Mouse (Mus musculus) left cerebral cortex, adult 11 months (tissue): ENCODE results near the gene Fxyd4.

Experiments used
- DNase-seq: peaks from one replicate; pipeline ENCODE4 v3.0.0; 2022; ENCODE audit warnings: low spot score

Gene Fxyd4

GRCm38 (mm10) chr6:117890257-117890656 lies 47.2 kb downstream of the Fxyd4 start:
- DNase-seq = no peak

DNA sequence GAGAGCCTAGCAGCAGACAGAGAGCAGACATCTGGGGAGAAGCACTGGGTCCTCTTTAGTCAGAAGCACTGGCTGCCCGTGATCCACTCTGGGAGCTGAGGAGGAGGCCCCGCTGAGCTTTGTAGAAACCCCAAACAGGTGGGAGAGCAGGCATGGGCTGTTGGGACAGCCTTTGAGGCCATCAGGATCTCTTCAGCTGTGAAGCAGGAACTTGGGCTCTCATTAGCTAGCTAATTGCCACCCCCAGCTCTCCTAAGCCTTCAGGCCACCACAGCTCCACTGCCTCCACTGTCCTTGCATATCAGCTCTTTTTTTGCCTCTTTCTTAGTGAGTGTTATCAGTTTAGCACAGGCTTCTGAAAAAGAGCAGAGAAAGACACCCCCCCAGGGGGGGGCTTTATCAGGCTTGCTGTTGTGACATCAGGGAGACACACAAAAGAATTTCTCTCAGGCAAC lies 48.8 kb downstream of the Fxyd4 start:
- DNase-seq = no peak

- no peak for DNase-seq
Observed at GRCm38 (mm10) chr6:117888032-117888431, 49.5 kb downstream of the Fxyd4 start.

DNA sequence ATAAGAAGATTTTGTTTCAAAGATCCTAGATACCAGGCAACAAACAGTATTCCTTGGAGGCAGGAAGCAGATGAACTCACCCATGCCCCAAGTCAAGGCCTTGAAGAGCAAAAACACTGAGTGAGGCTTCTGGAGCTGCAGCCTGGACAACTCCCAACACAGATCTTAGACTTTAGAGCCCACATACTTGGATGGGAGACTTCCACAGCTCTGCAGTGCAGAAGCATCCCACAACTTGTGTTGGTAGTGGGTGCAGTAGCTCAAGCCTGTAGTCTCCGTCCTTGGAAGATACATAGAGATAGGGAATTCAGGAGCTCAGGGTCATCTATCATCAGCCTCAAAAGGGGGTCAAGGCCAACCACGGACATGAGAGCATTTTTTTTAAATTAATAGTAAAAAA lies 51.5 kb downstream of the Fxyd4 start:
- no peak for DNase-seq
